Mouse (Mus musculus) hindbrain, postnatal 0 days (tissue): ENCODE results near the gene Ak1. TPM values are rescaled to one million over a fixed set of nuclear protein-coding genes. Genes with fewer than 3 reads are reported as not detected.

Experiments
- ATAC-seq: fragments of 200-750 bp; cut with Nextera tagmentation; 2 replicates; pipeline ENCODE4 v1.8.0; 2017; ENCODE audit warnings: mild to moderate bottlenecking, moderate TSS enrichment, moderate library complexity
- DNase-seq: peaks from one replicate; pipeline ENCODE4 v3.0.0-alpha.2; 2015; ENCODE audit warnings: low spot score
- H3K27ac ChIP-seq: fragments of 300-500 bp; sonication (generic); 2 replicates; pipeline ENCODE4 v1.5.1; 2014; ENCODE audit warnings: mild to moderate bottlenecking
- H3K27me3 ChIP-seq: fragments of 300-500 bp; sonication (generic); 2 replicates; pipeline ENCODE4 v1.6.1; 2014; ENCODE audit warnings: low read length, mixed read lengths; ENCODE audit not compliant: insufficient read depth
- H3K36me3 ChIP-seq: fragments of 300-500 bp; sonication (generic); 2 replicates; pipeline ENCODE4 v1.6.1; 2014; ENCODE audit warnings: low read length, mixed read lengths; ENCODE audit not compliant: insufficient read depth
- H3K4me1 ChIP-seq: fragments of 300-500 bp; sonication (generic); 2 replicates; pipeline ENCODE4 v1.6.1; 2014; ENCODE audit warnings: antibody characterized with exemption, low read length, mixed read lengths; ENCODE audit not compliant: insufficient read depth
- H3K4me2 ChIP-seq: fragments of 300-500 bp; sonication (generic); 2 replicates; pipeline ENCODE4 v1.6.1; 2014; ENCODE audit warnings: low read depth, mild to moderate bottlenecking, low read length, moderate library complexity, mixed read lengths
- H3K4me3 ChIP-seq: fragments of 300-500 bp; sonication (generic); 2 replicates; pipeline ENCODE4 v1.5.1; 2014; ENCODE audit warnings: low read length
- H3K9ac ChIP-seq: fragments of 300-500 bp; sonication (generic); replicated peaks from 2 replicates; pipeline ENCODE4 v1.6.1; 2014; ENCODE audit warnings: mild to moderate bottlenecking, low read length, moderate library complexity, mixed read lengths
- H3K9me3 ChIP-seq: fragments of 300-500 bp; sonication (generic); 2 replicates; pipeline ENCODE4 v1.6.1; 2016; ENCODE audit warnings: low read length, mixed read lengths
- CTCF ChIP-seq: IDR thresholded peaks from 2 replicates; pipeline ENCODE4 v1.5.1; 2016; ENCODE audit warnings: antibody characterized with exemption, control low read depth, low read depth
- WGBS: fragments of 180-500 bp; shearing (Covaris S2); extraction: QIAGEN DNeasy Blood & Tissue Kit; methylation state at CpG from one replicate; pipeline ENCODE4 v1.1.7; 2014; 5-methylcytosine and 5-hydroxymethylcytosine counted together
- polyA plus RNA-seq: library from polyadenylated mRNA; unstranded; fragments of >200 nt; fragmentation: Nextera tagmentation; extraction: Ambion mirVana; gene quantifications from 2 replicates; pipeline ENCODE4 v1.2.1, GENCODE M21; 2015
- total RNA-seq: library from RNA; depleted of rRNA; stranded (reverse); fragments of >200 nt; gene quantifications from 2 replicates; pipeline ENCODE4 v1.2.3, GENCODE M21; 2014

Ak1 gene
- total and polyA plus RNA-seq, 2 experiments from 2014 or later: 92.2 to 106 TPM

DNA sequence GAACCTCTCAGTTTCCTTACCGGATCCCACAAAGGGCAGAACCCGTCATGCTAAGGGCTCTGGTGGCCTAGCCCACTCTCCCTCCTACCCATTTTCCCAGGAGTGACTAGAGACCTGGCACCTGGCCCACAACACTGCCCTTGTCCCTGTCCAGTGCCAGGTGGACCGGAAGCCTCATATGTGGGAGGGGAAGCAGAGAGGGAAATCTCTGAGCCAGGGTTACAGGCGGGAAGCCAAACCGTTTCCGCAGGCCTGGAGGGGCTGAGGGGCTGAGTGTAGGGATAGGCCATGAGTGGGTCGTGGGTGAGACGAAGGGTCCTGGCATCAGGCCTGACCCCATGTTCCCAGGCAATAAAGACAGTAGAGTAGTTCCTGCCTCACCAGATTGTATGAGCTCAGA, 23.1 kb upstream of the Ak1 start:
- Histone ChIP-seq H3K9me3 (no peaks in the 10 kb centered on the region), H3K4me2 (no peak overlapping the region), H3K36me3 (peaks cover 14% of the 10 kb centered on the region), H3K4me1 (peaks cover 6% of the 10 kb centered on the region; the same call in 1 of the 2 replicates), H3K4me3 (no peak overlapping the region), H3K9ac (no peak overlapping the region), H3K27ac (no peak overlapping the region), H3K27me3 (no peaks in the 10 kb centered on the region)
- DNase-seq: no peak
- no peak for TF ChIP-seq CTCF
- no peak for ATAC-seq
- WGBS: 69% methylated on average over 8 of the region's 8 CpGs

DNA sequence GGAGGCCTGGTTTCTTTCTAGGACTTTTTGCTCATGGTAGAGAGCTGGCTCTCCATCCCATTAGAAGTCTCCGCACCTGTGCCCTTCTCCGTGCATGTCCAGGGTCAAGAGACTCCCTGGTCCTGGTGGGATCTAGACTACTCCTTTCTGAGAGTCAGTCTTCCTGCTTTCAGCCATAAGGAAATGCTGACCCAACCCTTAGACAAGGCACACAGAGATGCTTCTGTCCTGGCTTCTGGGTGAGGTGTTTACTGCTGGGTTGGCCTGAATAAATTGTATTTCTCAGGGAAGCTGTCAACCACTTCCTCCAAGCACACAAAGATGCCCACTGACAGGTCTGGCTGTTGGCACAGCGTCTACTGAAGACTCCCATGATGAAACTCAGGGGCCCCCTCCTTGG, 22.1 kb upstream of the Ak1 start, which contains the start of gene St6galnac6:
TSS of gene St6galnac6 (plus strand) at position 301 of the 400 bp plus-strand sequence.
- no peak for TF ChIP-seq CTCF
- no peak for DNase-seq
- Histone ChIP-seq H3K27me3 (no peaks in the 10 kb centered on the region), H3K36me3 (peaks cover 8% of the 10 kb centered on the region), H3K4me2 (no peak within 1 kb of the TSS), H3K4me3 (no peak within 1 kb of the TSS), H3K27ac (no peak within 1 kb of the TSS), H3K4me1 (peaks cover 6% of the 10 kb centered on the region; the same call in 1 of the 2 replicates), H3K9ac (no peak within 1 kb of the TSS), H3K9me3 (no peaks in the 10 kb centered on the region)
- 91% methylated on average over 3 of the region's 3 CpGs for WGBS
- ATAC-seq: no peak

DNA sequence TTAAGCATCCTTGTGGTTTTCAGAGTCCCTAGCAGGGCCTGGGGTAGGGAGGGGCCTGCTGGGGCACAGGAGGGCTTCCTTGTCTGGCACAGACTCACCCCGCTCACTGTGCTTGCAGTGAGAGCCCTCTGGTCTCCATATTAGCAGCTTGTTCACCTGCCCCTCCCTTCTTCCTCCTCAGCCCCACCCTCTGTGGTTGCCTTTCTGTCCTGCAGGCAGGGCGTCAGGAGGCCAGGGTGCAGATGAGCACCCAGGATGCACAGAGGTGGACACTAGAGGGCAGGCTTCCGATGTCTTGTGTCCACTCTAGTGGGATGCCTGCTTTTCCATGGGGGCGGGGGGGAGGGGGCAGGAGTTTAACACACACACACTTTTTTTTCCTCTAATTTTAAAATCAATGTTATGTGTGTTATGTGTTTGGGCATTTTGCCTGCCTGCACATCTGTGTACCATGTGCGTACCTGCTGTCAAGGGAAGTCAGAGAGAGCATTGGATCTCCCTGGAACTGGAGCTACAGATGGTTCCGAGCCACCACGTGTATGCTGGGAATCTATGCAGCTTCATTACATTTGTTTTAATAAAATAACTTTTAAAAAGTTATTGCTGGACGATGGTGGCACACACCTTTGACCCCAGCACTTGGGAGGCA, 20.0 kb upstream of the Ak1 start:
- Histone ChIP-seq H3K4me1 (peaks cover 5% of the 10 kb centered on the region; the same call in 1 of the 2 replicates), H3K27ac (no peak overlapping the region), H3K9ac (no peak overlapping the region), H3K4me2 (no peak overlapping the region), H3K9me3 (no peaks in the 10 kb centered on the region), H3K4me3 (no peak overlapping the region), H3K27me3 (no peaks in the 10 kb centered on the region), H3K36me3 (0 out of 2 replicates have a peak, but pooled peaks cover 7% of the 10 kb centered on the region)
- WGBS: 39% methylated on average over 8 of the region's 8 CpGs
- DNase-seq (peak; percentile 50), ATAC-seq (peak; percentile 43; the same call in 1 of the 2 replicates)
- TF ChIP-seq CTCF: peak; percentile 56

DNA sequence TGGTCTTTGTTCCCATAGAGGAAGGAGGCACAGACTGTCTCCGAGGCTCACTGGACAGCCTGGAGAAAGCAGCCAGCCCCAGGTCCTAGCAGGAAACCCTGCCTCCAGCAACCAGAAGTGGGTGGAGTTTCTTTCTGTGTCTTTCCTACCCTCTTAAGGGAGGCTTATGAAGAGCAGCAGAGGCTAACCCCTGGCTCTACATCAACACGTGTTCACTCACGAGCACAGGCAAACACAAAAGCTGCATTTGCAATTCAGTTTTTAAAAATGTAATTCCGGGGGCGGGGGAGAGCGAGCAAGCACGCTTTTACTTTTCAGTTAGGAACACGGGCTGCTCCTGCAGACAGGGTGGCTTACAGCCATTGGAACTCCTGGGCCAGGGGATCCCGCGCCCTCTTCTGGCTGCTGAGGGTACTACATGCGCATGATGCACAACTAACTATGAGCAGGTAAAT, 18.9 kb upstream of the Ak1 start:
- ATAC-seq (0 out of 2 replicates have a peak, but pooled peaks have one; percentile 34), DNase-seq (peak; percentile 85)
- Histone ChIP-seq H3K9me3 (no peaks in the 10 kb centered on the region), H3K27me3 (no peaks in the 10 kb centered on the region), H3K4me1 (no peaks in the 10 kb centered on the region; the same call in 1 of the 2 replicates), H3K4me3 (peak overlapping the region; percentile 21), H3K36me3 (no peaks in the 10 kb centered on the region), H3K4me2 (peak overlapping the region; percentile 54), H3K9ac (no peak overlapping the region; the same call in 1 of the 2 replicates), H3K27ac (0 out of 2 replicates have a peak overlapping the region, but pooled peaks have one; percentile 20)
- TF ChIP-seq CTCF: peak; percentile 95
- WGBS: under 1% methylated on average over 11 of the region's 11 CpGs

DNA sequence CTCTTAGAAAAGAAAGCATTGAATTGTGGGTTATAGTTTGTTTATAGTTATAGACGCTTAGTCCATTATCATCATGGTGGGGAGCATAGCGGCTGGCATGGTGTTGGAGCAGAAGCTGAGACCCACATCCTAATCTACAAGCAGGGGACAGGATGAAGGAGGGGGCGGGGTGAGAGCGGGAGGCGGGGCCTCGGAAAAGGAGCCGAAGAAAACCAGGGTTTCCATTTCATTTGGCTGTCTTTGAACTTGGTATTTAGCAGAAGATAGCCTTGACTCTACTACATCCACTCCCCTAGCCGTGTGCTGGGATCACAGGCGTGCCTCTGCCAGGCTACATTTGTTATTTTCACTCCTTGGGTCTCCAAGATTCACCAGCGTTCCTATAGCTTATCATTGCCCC, 16.9 kb upstream of the Ak1 start:
- H3K4me1 ChIP-seq: peaks cover 5% of the 10 kb centered on the region; the same call in 1 of the 2 replicates
- no peaks in the 10 kb centered on the region for H3K27me3 ChIP-seq
- ATAC-seq (no peak), DNase-seq (no peak)
- H3K9me3 ChIP-seq: no peaks in the 10 kb centered on the region
- no peaks in the 10 kb centered on the region for H3K36me3 ChIP-seq
- WGBS: 47% methylated on average over 10 of the region's 10 CpGs
- no peak overlapping the region for H3K4me3 ChIP-seq
- H3K9ac ChIP-seq: no peak overlapping the region
- H3K27ac ChIP-seq: no peak overlapping the region
- TF ChIP-seq CTCF: no peak
- no peak overlapping the region for H3K4me2 ChIP-seq

DNA sequence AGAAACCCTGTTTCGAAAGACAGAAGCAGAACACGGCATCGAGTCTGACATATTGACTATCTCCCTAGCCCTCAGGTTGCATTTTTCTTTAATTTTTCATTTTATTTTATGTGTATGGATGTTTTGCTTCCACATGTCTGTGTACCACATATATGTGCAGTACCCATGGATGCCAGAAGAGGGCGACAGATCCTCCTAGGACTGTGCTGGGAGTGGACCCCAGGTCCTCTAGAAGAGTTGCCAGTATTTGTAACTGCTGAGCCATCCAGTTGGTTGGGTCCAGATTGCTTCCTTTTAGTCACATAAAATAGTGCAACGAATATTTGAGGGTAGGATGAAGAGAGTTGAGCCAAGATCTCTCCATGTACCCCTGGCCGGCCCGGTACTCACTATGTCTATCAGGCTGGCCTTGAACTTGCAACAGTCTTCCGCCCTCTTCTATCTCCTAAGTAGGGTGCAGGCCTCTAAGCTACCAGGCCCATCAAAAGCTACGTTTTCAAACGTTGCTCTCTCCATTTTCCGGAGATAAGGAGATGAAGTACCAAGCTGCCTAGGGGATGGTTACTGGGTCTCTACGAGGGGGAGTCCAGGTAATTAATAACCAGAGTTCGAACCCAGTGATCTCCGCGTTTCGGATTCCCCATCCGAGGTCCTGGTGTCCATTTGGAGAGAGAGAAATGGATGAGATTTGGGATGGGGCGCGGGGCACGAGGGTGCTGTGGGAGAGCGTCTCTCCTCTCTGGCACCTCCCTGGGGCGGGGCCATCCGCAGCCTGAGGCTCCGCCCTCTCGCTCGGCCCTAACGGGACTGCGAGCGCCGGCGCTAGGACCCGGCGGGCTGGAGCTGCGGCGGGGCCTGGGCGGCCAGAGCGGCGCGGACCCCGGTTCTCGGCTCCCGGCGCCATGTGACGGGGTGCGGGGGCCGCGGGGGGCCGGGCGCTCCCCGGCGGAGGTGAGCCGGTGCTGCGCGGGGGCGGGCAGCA, 15.1 kb upstream of the Ak1 start:
- Histone ChIP-seq H3K36me3 (no peaks in the 10 kb centered on the region), H3K27me3 (no peaks in the 10 kb centered on the region), H3K9me3 (no peaks in the 10 kb centered on the region), H3K4me1 (peaks cover 5% of the 10 kb centered on the region; the same call in 1 of the 2 replicates), H3K4me2 (peak overlapping the region; percentile 64), H3K4me3 (peak overlapping the region; percentile 61), H3K27ac (no peak overlapping the region), H3K9ac (peak overlapping the region; percentile 66)
- ATAC-seq (peak; percentile 84), DNase-seq (peak; percentile 91)
- peak; percentile 78 for TF ChIP-seq CTCF
- WGBS: 13% methylated on average over 45 of the region's 55 CpGs
